Mouse (Mus musculus): Measurements from ENCODE around the gene Sdr42e1. TPM values are rescaled to one million over a fixed set of nuclear protein-coding genes. Genes with fewer than 3 reads are reported as not detected.
A peak's percentile ranks its signal among the peaks of the same experiment; 100 is the strongest.

The Sdr42e1 gene
- total and polyA plus RNA-seq, 3 experiments: 2.3 to 4.1 (median 3.1) TPM

DNA sequence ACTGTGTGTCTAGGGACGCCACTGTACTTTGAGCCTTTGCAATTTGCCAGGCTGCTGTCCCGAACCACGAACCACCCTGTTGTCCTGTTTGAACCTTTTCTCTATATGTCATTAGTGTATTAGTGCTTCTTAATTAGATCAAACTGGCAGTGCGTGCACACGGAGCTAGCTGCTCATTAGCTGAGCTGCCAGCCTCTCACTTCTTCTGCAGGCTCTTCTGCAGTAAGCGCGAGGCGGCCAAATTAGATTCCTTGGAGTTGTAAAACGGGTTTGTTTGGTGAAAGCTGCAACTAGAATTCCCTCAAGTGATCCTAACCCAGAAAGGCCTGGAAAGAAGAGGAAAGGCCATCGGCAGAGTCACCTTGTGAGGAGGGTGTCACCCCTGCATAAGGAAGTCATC is 29.2 kb upstream of the Sdr42e1 start:
- in situ Hi-C loops (cut with MboI; ENCODE audit: low pct_ligation_motif_present, low pct_unique_long_range_greater_than_20kb, low sequenced_read_pairs): no loop called here

GRCm38 (mm10) chr8:117701859-117702258 is 28.4 kb upstream of the Sdr42e1 start, which contains the start of gene Hsd17b2:
Gene Hsd17b2 (plus strand): TSS chr8:117701904.
- dilution Hi-C loops (cut with MboI; ENCODE audit: extremely low pct_ligation_motif_present, extremely low pct_unique_long_range_greater_than_20kb, low sequenced_read_pairs): no loop called here
- in situ Hi-C loops (cut with MboI; ENCODE audit: low pct_ligation_motif_present, low pct_unique_long_range_greater_than_20kb, low sequenced_read_pairs): no loop called here
- DNase-seq (ENCODE audit: extremely low read depth): peak; percentile 67
- Histone ChIP-seq H3K9ac (ENCODE audit: insufficient read depth, low read depth) (no peak within 1 kb of the TSS), H3K36me3 (replicated peaks in 1 of 2; ENCODE audit: control insufficient read depth in 1 of 2, insufficient read depth in 1 of 2, low read length in 1 of 2) (no peaks in the 10 kb centered on the region), H3K4me3 (replicated peaks in 1 of 3; ENCODE audit: low read depth in 2 of 3, low read length in 2 of 3, poor library complexity in 1 of 3) (no peak within 1 kb of the TSS), H3K79me2 (replicated peaks; ENCODE audit: control insufficient read depth, extremely low read depth, insufficient read depth, poor library complexity, severe bottlenecking) (no peaks in the 10 kb centered on the region), H3K9me3 (replicated peaks; ENCODE audit: low read length) (no peaks in the 10 kb centered on the region), H3K27ac (ENCODE audit: insufficient read depth, low read depth) (no peak within 1 kb of the TSS), H3K4me2 (ENCODE audit: insufficient read depth, low read depth, poor library complexity, severe bottlenecking) (no peak within 1 kb of the TSS), H3K4me1 (ENCODE audit: control insufficient read depth in 1 of 2, insufficient read depth in 2 of 2) (peaks cover 3 to 25% of the 10 kb centered on the region in 2 experiments; a peak in 3 of 4 replicates), H3K27me3 (replicated peaks) (no peaks in the 10 kb centered on the region)
- no peak for TF ChIP-seq USF1 (IDR thresholded peaks at IDR 0.05; ENCODE audit: low read depth, low read length)
- TF ChIP-seq ETS1 (conservative IDR thresholded peaks at IDR 0.05; ENCODE audit: low read depth, low read length): 0 out of 2 replicates have a peak, but pooled peaks have one; percentile 9
- TF ChIP-seq MAFK (IDR thresholded peaks at IDR 0.05; ENCODE audit: insufficient replicate concordance, low read length): no peak
- TF ChIP-seq MYC (IDR thresholded peaks at IDR 0.05; ENCODE audit: low read depth, low read length): no peak
- no peak for TF ChIP-seq IRF4 (IDR thresholded peaks at IDR 0.05; ENCODE audit: low read depth, low read length)
- peak; percentile 55; the same call in 1 of the 2 replicates for TF ChIP-seq BHLHE40 (IDR thresholded peaks at IDR 0.05; ENCODE audit: low read depth, low read length)
- TF ChIP-seq UBTF (IDR thresholded peaks at IDR 0.05; ENCODE audit: low read depth, low read length): peak; percentile 65
- no peak for TF ChIP-seq ELF1 (IDR thresholded peaks at IDR 0.05; ENCODE audit: low read depth, low read length)

More for the DNA sequence above, 29.2 kb upstream of the Sdr42e1 start:
- Histone ChIP-seq H3K9me3 (replicated peaks; ENCODE audit: low read length) (no peaks in the 10 kb centered on the region), H3K4me1 (ENCODE audit: control insufficient read depth in 1 of 2, insufficient read depth in 2 of 2) (peaks cover 3 to 25% of the 10 kb centered on the region in 2 experiments; a peak in 3 of 4 replicates), H3K27me3 (replicated peaks) (no peaks in the 10 kb centered on the region), H3K9ac (ENCODE audit: insufficient read depth, low read depth) (no peak overlapping the region), H3K4me2 (ENCODE audit: insufficient read depth, low read depth, poor library complexity, severe bottlenecking) (no peak overlapping the region), H3K4me3 (replicated peaks in 1 of 3; ENCODE audit: low read depth in 2 of 3, low read length in 2 of 3, poor library complexity in 1 of 3) (no peak overlapping the region), H3K79me2 (replicated peaks; ENCODE audit: control insufficient read depth, extremely low read depth, insufficient read depth, poor library complexity, severe bottlenecking) (no peaks in the 10 kb centered on the region), H3K36me3 (replicated peaks in 1 of 2; ENCODE audit: control insufficient read depth in 1 of 2, insufficient read depth in 1 of 2, low read length in 1 of 2) (no peaks in the 10 kb centered on the region), H3K27ac (ENCODE audit: insufficient read depth, low read depth) (no peak overlapping the region)
- TF ChIP-seq TCF12 (IDR thresholded peaks at IDR 0.05; ENCODE audit: low read depth, low read length) (no peak), SMC3 (IDR thresholded peaks at IDR 0.05; ENCODE audit: low read depth, low read length) (no peak), UBTF (IDR thresholded peaks at IDR 0.05; ENCODE audit: low read depth, low read length) (no peak), JUND (conservative IDR thresholded peaks at IDR 0.05; ENCODE audit: low read depth, low read length) (no peak), HCFC1 (IDR thresholded peaks at IDR 0.05; ENCODE audit: low read depth, low read length) (no peak), USF2 (conservative IDR thresholded peaks at IDR 0.05; ENCODE audit: low read depth, low read length) (no peak), ELF1 (IDR thresholded peaks at IDR 0.05; ENCODE audit: low read depth, low read length) (no peak), TBP (conservative IDR thresholded peaks at IDR 0.05; ENCODE audit: low read depth, low read length) (no peak), NELFE (IDR thresholded peaks at IDR 0.05; ENCODE audit: low read depth, low read length) (no peak), BHLHE40 (IDR thresholded peaks at IDR 0.05; ENCODE audit: low read depth, low read length) (no peak), EP300 (IDR thresholded peaks at IDR 0.05; ENCODE audit: low read length) (no peak), CHD1 (IDR thresholded peaks at IDR 0.05; ENCODE audit: low read depth, low read length) (no peak), SIN3A (IDR thresholded peaks at IDR 0.05; ENCODE audit: low read length) (no peak), MXI1 (IDR thresholded peaks at IDR 0.05; ENCODE audit: low read depth, low read length) (no peak), CTCF (conservative IDR thresholded peaks at IDR 0.05 in 1 of 2, IDR thresholded peaks at IDR 0.05 in 1 of 2; ENCODE audit: low read depth in 2 of 2, low read length in 2 of 2) (no peak), PAX5 (IDR thresholded peaks at IDR 0.05; ENCODE audit: low read length) (no peak), ZMIZ1 (IDR thresholded peaks at IDR 0.05; ENCODE audit: low read depth, low read length) (no peak), ZC3H11A (IDR thresholded peaks at IDR 0.05; ENCODE audit: low read depth, low read length) (no peak), ETS1 (conservative IDR thresholded peaks at IDR 0.05; ENCODE audit: low read depth, low read length) (no peak)
- no peak for DNase-seq (ENCODE audit: extremely low read depth)
- dilution Hi-C loops (cut with MboI; ENCODE audit: extremely low pct_ligation_motif_present, extremely low pct_unique_long_range_greater_than_20kb, low sequenced_read_pairs): no loop called here

Measured in CH12.LX (cell line).